Mouse (Mus musculus) hindbrain, embryonic 16.5 days (tissue): ENCODE measurements around the gene Dock4. TPM values are rescaled to one million over a fixed set of nuclear protein-coding genes. Genes with fewer than 3 reads are reported as not detected.

ENCODE experiments used
- ATAC-seq: fragments of 200-750 bp; cut with Nextera tagmentation; 2 replicates; pipeline ENCODE4 v1.8.0; 2017; ENCODE audit warnings: moderate TSS enrichment, moderate library complexity
- H3K27ac ChIP-seq: fragments of 300-500 bp; sonication (generic); 2 replicates; pipeline ENCODE4 v1.5.1; 2014; ENCODE audit warnings: low read depth, mild to moderate bottlenecking, control low read depth, low read length, moderate library complexity
- H3K27me3 ChIP-seq: fragments of 300-500 bp; sonication (generic); replicated peaks from 2 replicates; pipeline ENCODE4 v1.6.1; 2014; ENCODE audit warnings: low read length; ENCODE audit not compliant: control insufficient read depth, insufficient read depth
- H3K36me3 ChIP-seq: fragments of 300-500 bp; sonication (generic); 2 replicates; pipeline ENCODE4 v1.6.1; 2014; ENCODE audit warnings: mild to moderate bottlenecking, low read length, moderate library complexity, mixed read lengths; ENCODE audit not compliant: control insufficient read depth, insufficient read depth
- H3K4me1 ChIP-seq: fragments of 300-500 bp; sonication (generic); 2 replicates; pipeline ENCODE4 v1.6.1; 2014; ENCODE audit warnings: low read depth, low read length; ENCODE audit not compliant: control insufficient read depth, insufficient read depth
- H3K4me2 ChIP-seq: fragments of 300-500 bp; sonication (generic); 2 replicates; pipeline ENCODE4 v1.6.1; 2014; ENCODE audit warnings: mild to moderate bottlenecking, low read length, control low read depth, moderate library complexity
- H3K4me3 ChIP-seq: fragments of 300-500 bp; sonication (generic); 2 replicates; pipeline ENCODE4 v1.5.1; 2014; ENCODE audit warnings: mild to moderate bottlenecking, low read length, control low read depth, moderate library complexity
- H3K9ac ChIP-seq: fragments of 300-500 bp; sonication (generic); 2 replicates; pipeline ENCODE4 v1.6.1; 2014; ENCODE audit warnings: low read depth, mild to moderate bottlenecking, control low read depth, low read length, moderate library complexity
- H3K9me3 ChIP-seq: fragments of 300-500 bp; sonication (generic); 2 replicates; pipeline ENCODE4 v1.6.1; 2014; ENCODE audit warnings: mild to moderate bottlenecking, low read length, moderate library complexity; ENCODE audit not compliant: control insufficient read depth
- WGBS: fragments of 180-500 bp; shearing (Covaris S2); extraction: QIAGEN DNeasy Blood & Tissue Kit; methylation state at CpG from one replicate; pipeline ENCODE4 v1.1.7; 2014; 5-methylcytosine and 5-hydroxymethylcytosine counted together
- polyA plus RNA-seq: library from polyadenylated mRNA; unstranded; fragments of >200 nt; fragmentation: Nextera tagmentation; extraction: Ambion mirVana; gene quantifications from 2 replicates; pipeline ENCODE4 v1.2.1, GENCODE M21; 2015

Gene Dock4
- polyA plus RNA-seq, 1 experiment from 2014 or later, result 28.9 TPM

GRCm38 (mm10) chr12:40669460-40669859, 223.7 kb downstream of the Dock4 start:
- Histone ChIP-seq H3K27me3 (no peaks in the 10 kb centered on the region), H3K4me3 (no peak overlapping the region), H3K36me3 (peaks cover 5% of the 10 kb centered on the region), H3K9me3 (no peaks in the 10 kb centered on the region), H3K4me2 (no peak overlapping the region), H3K9ac (no peak overlapping the region), H3K4me1 (no peaks in the 10 kb centered on the region), H3K27ac (no peak overlapping the region)
- ATAC-seq, result no peak
- 82% methylated on average over 2 of the region's 2 CpGs for WGBS

- Histone ChIP-seq H3K27me3 (no peaks in the 10 kb centered on the region), H3K9ac (no peak overlapping the region), H3K36me3 (peaks cover 5% of the 10 kb centered on the region), H3K4me1 (no peaks in the 10 kb centered on the region), H3K9me3 (no peaks in the 10 kb centered on the region), H3K4me3 (no peak overlapping the region), H3K27ac (no peak overlapping the region), H3K4me2 (no peak overlapping the region)
- ATAC-seq, result no peak
Measured at GRCm38 (mm10) chr12:40670766-40671165, 225.0 kb downstream of the Dock4 start.

- Histone ChIP-seq H3K4me1 (no peaks in the 10 kb centered on the region), H3K9ac (no peak overlapping the region), H3K27me3 (no peaks in the 10 kb centered on the region), H3K4me3 (no peak overlapping the region), H3K4me2 (no peak overlapping the region), H3K27ac (no peak overlapping the region), H3K36me3 (peaks cover 3% of the 10 kb centered on the region; the same call in 1 of the 2 replicates), H3K9me3 (no peaks in the 10 kb centered on the region)
- no peak for ATAC-seq
- 73% methylated on average over 4 of the region's 4 CpGs for WGBS
Measured at GRCm38 (mm10) chr12:40679713-40680112, 234.0 kb downstream of the Dock4 start.

GRCm38 (mm10) chr12:40680551-40680950, 234.8 kb downstream of the Dock4 start:
- no peak overlapping the region for H3K4me2 ChIP-seq
- no peaks in the 10 kb centered on the region for H3K27me3 ChIP-seq
- no peaks in the 10 kb centered on the region for H3K4me1 ChIP-seq
- no peak overlapping the region for H3K4me3 ChIP-seq
- no peak overlapping the region for H3K9ac ChIP-seq
- H3K9me3 ChIP-seq, result no peaks in the 10 kb centered on the region
- H3K36me3 ChIP-seq, result peaks cover 3% of the 10 kb centered on the region; the same call in 1 of the 2 replicates
- no peak overlapping the region for H3K27ac ChIP-seq
- ATAC-seq, result no peak
- 98% methylated on average over 1 of the region's 1 CpGs for WGBS

- Histone ChIP-seq H3K27ac (no peak overlapping the region), H3K4me2 (no peak overlapping the region), H3K9ac (no peak overlapping the region), H3K27me3 (no peaks in the 10 kb centered on the region), H3K36me3 (no peaks in the 10 kb centered on the region), H3K4me3 (no peak overlapping the region), H3K9me3 (no peaks in the 10 kb centered on the region), H3K4me1 (no peaks in the 10 kb centered on the region)
- no peak for ATAC-seq
- 67% methylated on average over 4 of the region's 4 CpGs for WGBS
Measured at GRCm38 (mm10) chr12:40691444-40691843, 245.7 kb downstream of the Dock4 start.

GRCm38 (mm10) chr12:40694082-40694721, 248.4 kb downstream of the Dock4 start:
- 60% methylated on average over 2 of the region's 2 CpGs for WGBS

GRCm38 (mm10) chr12:40698330-40698729, 252.6 kb downstream of the Dock4 start:
- ATAC-seq, result no peak
- Histone ChIP-seq H3K36me3 (no peaks in the 10 kb centered on the region), H3K27me3 (no peaks in the 10 kb centered on the region), H3K4me1 (no peaks in the 10 kb centered on the region), H3K9me3 (no peaks in the 10 kb centered on the region), H3K4me2 (no peak overlapping the region), H3K4me3 (no peak overlapping the region), H3K27ac (no peak overlapping the region), H3K9ac (no peak overlapping the region)
- 79% methylated on average over 4 of the region's 4 CpGs for WGBS

More at GRCm38 (mm10) chr12:40694082-40694721, 248.4 kb downstream of the Dock4 start:
- Histone ChIP-seq H3K9ac (no peak overlapping the region), H3K4me3 (no peak overlapping the region), H3K27me3 (no peaks in the 10 kb centered on the region), H3K4me1 (no peaks in the 10 kb centered on the region), H3K4me2 (no peak overlapping the region), H3K36me3 (no peaks in the 10 kb centered on the region), H3K27ac (no peak overlapping the region), H3K9me3 (no peaks in the 10 kb centered on the region)
- ATAC-seq, result no peak; the same call in 1 of the 2 replicates

- H3K4me2 ChIP-seq, result no peak overlapping the region
- no peak overlapping the region for H3K27ac ChIP-seq
- no peaks in the 10 kb centered on the region for H3K36me3 ChIP-seq
- ATAC-seq, result no peak
- H3K4me3 ChIP-seq, result no peak overlapping the region
- no peaks in the 10 kb centered on the region for H3K9me3 ChIP-seq
- H3K4me1 ChIP-seq, result no peaks in the 10 kb centered on the region
- H3K9ac ChIP-seq, result no peak overlapping the region
- WGBS, result 69% methylated on average over 5 of the region's 5 CpGs
- no peaks in the 10 kb centered on the region for H3K27me3 ChIP-seq
Measured at GRCm38 (mm10) chr12:40702233-40702792, 256.6 kb downstream of the Dock4 start.

GRCm38 (mm10) chr12:40704296-40704695, 258.5 kb downstream of the Dock4 start:
- Histone ChIP-seq H3K9me3 (no peaks in the 10 kb centered on the region), H3K4me3 (no peak overlapping the region), H3K4me1 (no peaks in the 10 kb centered on the region), H3K27ac (no peak overlapping the region), H3K9ac (no peak overlapping the region), H3K36me3 (no peaks in the 10 kb centered on the region), H3K4me2 (no peak overlapping the region), H3K27me3 (no peaks in the 10 kb centered on the region)
- ATAC-seq, result no peak
- WGBS, result 33% methylated on average over 5 of the region's 5 CpGs
